Mouse (Mus musculus): ENCODE measurements around the gene Per1.

DNA sequence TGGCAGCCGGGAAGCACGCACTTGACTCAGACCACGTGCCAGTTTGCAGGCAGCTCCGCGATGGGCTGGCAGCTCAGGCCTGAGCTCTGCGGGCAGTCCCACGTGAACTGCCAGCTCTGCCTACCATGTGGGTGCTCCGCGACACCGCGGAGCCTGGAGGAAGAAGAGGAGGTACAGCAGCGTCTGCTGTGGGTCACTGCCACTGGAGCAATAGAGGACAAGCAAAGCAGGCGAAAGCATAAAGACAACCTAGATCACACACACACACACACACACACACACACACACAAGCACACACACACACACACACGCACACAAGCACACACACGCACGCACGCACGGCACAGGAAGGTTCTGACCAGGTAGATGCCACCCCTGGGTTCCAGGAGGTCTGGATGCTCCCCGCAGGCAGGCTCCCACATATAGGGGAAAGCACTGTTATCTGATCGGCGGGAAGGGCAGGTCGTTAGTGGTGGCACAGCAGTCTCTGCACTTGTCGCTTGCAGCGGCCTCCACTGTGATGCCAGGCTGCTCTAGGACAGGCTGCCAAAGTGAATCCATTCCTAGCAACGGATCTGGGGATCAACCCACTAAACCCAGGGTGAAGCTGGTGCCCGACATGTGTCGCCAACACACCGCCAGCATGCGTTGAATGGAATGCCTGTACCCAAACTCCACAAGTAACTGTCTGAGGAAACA is 28.7 kb upstream of the Per1 start:
- TF ChIP-seq POLR2A (IDR thresholded peaks at IDR 0.05; ENCODE audit: insufficient read depth, low read length), result no peak
- TF ChIP-seq CTCF (IDR thresholded peaks at IDR 0.05; ENCODE audit: low read depth, low read length), result no peak
- TF ChIP-seq EP300 (IDR thresholded peaks at IDR 0.05; ENCODE audit: insufficient read depth, low read depth, low read length), result no peak

Data from ES-Bruce4 (cell line).